Mouse (Mus musculus): ENCODE measurements around the gene Pcbp1.

Gene Pcbp1

GRCm38 (mm10) chr6:86523755-86524434 lies 2.2 kb downstream of the Pcbp1 start:
- DNase-seq (ENCODE audit: low read depth, low spot score) = no peak

GRCm38 (mm10) chr6:86523242-86523754 lies 2.8 kb downstream of the Pcbp1 start:
- no peak for DNase-seq (ENCODE audit: low read depth, low spot score)

- DNase-seq (ENCODE audit: low read depth, low spot score) = no peak
These were observed 3.9 kb downstream of the Pcbp1 start for GRCm38 (mm10) chr6:86522001-86522911.

- no peak for DNase-seq (ENCODE audit: low read depth, low spot score)
These were observed 6.3 kb downstream of the Pcbp1 start for GRCm38 (mm10) chr6:86519767-86520345.

- DNase-seq (ENCODE audit: low read depth, low spot score) = no peak
These were observed 10.1 kb downstream of the Pcbp1 start for GRCm38 (mm10) chr6:86516021-86516420.

- DNase-seq (ENCODE audit: low read depth, low spot score) = no peak
These were observed 12.8 kb downstream of the Pcbp1 start for GRCm38 (mm10) chr6:86513296-86513695.

GRCm38 (mm10) chr6:86510979-86511378 lies 15.1 kb downstream of the Pcbp1 start:
- no peak for DNase-seq (ENCODE audit: low read depth, low spot score)

GRCm38 (mm10) chr6:86509866-86510200 lies 16.3 kb downstream of the Pcbp1 start:
- DNase-seq (ENCODE audit: low read depth, low spot score) = no peak

- DNase-seq (ENCODE audit: low read depth, low spot score) = no peak
These were observed 16.8 kb downstream of the Pcbp1 start for GRCm38 (mm10) chr6:86509194-86509865.

- DNase-seq (ENCODE audit: low read depth, low spot score) = no peak
These were observed 17.4 kb downstream of the Pcbp1 start for GRCm38 (mm10) chr6:86508736-86509135.

GRCm38 (mm10) chr6:86507116-86507515 lies 19.0 kb downstream of the Pcbp1 start:
- DNase-seq (ENCODE audit: low read depth, low spot score) = no peak

- no peak for DNase-seq (ENCODE audit: low read depth, low spot score)
These were observed 19.8 kb downstream of the Pcbp1 start for GRCm38 (mm10) chr6:86506309-86506708.

GRCm38 (mm10) chr6:86505671-86506070 lies 20.4 kb downstream of the Pcbp1 start:
- DNase-seq (ENCODE audit: low read depth, low spot score) = no peak

- DNase-seq (ENCODE audit: low read depth, low spot score) = no peak
These were observed 22.6 kb downstream of the Pcbp1 start for GRCm38 (mm10) chr6:86503513-86503912.

- DNase-seq (ENCODE audit: low read depth, low spot score) = no peak
These were observed 26.5 kb downstream of the Pcbp1 start for GRCm38 (mm10) chr6:86499571-86500109.

GRCm38 (mm10) chr6:86497942-86498732 lies 28.0 kb downstream of the Pcbp1 start:
- no peak for DNase-seq (ENCODE audit: low read depth, low spot score)

- DNase-seq (ENCODE audit: low read depth, low spot score) = no peak
These were observed 28.9 kb downstream of the Pcbp1 start for GRCm38 (mm10) chr6:86497071-86497815.

- no peak for DNase-seq (ENCODE audit: low read depth, low spot score)
These were observed 29.5 kb downstream of the Pcbp1 start for GRCm38 (mm10) chr6:86496585-86496984.

GRCm38 (mm10) chr6:86496127-86496526 lies 30.0 kb downstream of the Pcbp1 start:
- DNase-seq (ENCODE audit: low read depth, low spot score) = no peak

- DNase-seq (ENCODE audit: low read depth, low spot score) = no peak
These were observed 30.5 kb downstream of the Pcbp1 start for GRCm38 (mm10) chr6:86495661-86496060.

Measured in embryo, embryonic 11.5 days (tissue).